Mouse (Mus musculus) hindbrain, embryonic 16.5 days (tissue): Measurements from ENCODE around the gene Atxn1. TPM values are rescaled to one million over a fixed set of nuclear protein-coding genes. Genes with fewer than 3 reads are reported as not detected.

Experiments
- ATAC-seq: fragments of 200-750 bp; cut with Nextera tagmentation; 2 replicates; pipeline ENCODE4 v1.8.0; 2017; ENCODE audit warnings: moderate TSS enrichment, moderate library complexity
- H3K27ac ChIP-seq: fragments of 300-500 bp; sonication (generic); 2 replicates; pipeline ENCODE4 v1.5.1; 2014; ENCODE audit warnings: low read depth, mild to moderate bottlenecking, control low read depth, low read length, moderate library complexity
- H3K27me3 ChIP-seq: fragments of 300-500 bp; sonication (generic); replicated peaks from 2 replicates; pipeline ENCODE4 v1.6.1; 2014; ENCODE audit warnings: low read length; ENCODE audit not compliant: control insufficient read depth, insufficient read depth
- H3K36me3 ChIP-seq: fragments of 300-500 bp; sonication (generic); 2 replicates; pipeline ENCODE4 v1.6.1; 2014; ENCODE audit warnings: mild to moderate bottlenecking, low read length, moderate library complexity, mixed read lengths; ENCODE audit not compliant: control insufficient read depth, insufficient read depth
- H3K4me1 ChIP-seq: fragments of 300-500 bp; sonication (generic); 2 replicates; pipeline ENCODE4 v1.6.1; 2014; ENCODE audit warnings: low read depth, low read length; ENCODE audit not compliant: control insufficient read depth, insufficient read depth
- H3K4me2 ChIP-seq: fragments of 300-500 bp; sonication (generic); 2 replicates; pipeline ENCODE4 v1.6.1; 2014; ENCODE audit warnings: mild to moderate bottlenecking, low read length, control low read depth, moderate library complexity
- H3K4me3 ChIP-seq: fragments of 300-500 bp; sonication (generic); 2 replicates; pipeline ENCODE4 v1.5.1; 2014; ENCODE audit warnings: mild to moderate bottlenecking, low read length, control low read depth, moderate library complexity
- H3K9ac ChIP-seq: fragments of 300-500 bp; sonication (generic); 2 replicates; pipeline ENCODE4 v1.6.1; 2014; ENCODE audit warnings: low read depth, mild to moderate bottlenecking, control low read depth, low read length, moderate library complexity
- H3K9me3 ChIP-seq: fragments of 300-500 bp; sonication (generic); 2 replicates; pipeline ENCODE4 v1.6.1; 2014; ENCODE audit warnings: mild to moderate bottlenecking, low read length, moderate library complexity; ENCODE audit not compliant: control insufficient read depth
- WGBS: fragments of 180-500 bp; shearing (Covaris S2); extraction: QIAGEN DNeasy Blood & Tissue Kit; methylation state at CpG from one replicate; pipeline ENCODE4 v1.1.7; 2014; 5-methylcytosine and 5-hydroxymethylcytosine counted together
- polyA plus RNA-seq: library from polyadenylated mRNA; unstranded; fragments of >200 nt; fragmentation: Nextera tagmentation; extraction: Ambion mirVana; gene quantifications from 2 replicates; pipeline ENCODE4 v1.2.1, GENCODE M21; 2015

The Atxn1 gene
- polyA plus RNA-seq, 1 experiment from 2014 or later: 8.3 TPM

- Histone ChIP-seq H3K27me3 (no peaks in the 10 kb centered on the region), H3K36me3 (no peaks in the 10 kb centered on the region), H3K4me2 (no peak overlapping the region), H3K9ac (no peak overlapping the region), H3K27ac (no peak overlapping the region), H3K9me3 (no peaks in the 10 kb centered on the region), H3K4me3 (no peak overlapping the region), H3K4me1 (no peaks in the 10 kb centered on the region)
- 87% methylated on average over 3 of the region's 3 CpGs for WGBS
- ATAC-seq: no peak
Measured at GRCm38 (mm10) chr13:45735802-45736201, 229.0 kb downstream of the Atxn1 start.

GRCm38 (mm10) chr13:45734531-45734930, 230.3 kb downstream of the Atxn1 start:
- Histone ChIP-seq H3K9me3 (no peaks in the 10 kb centered on the region), H3K4me2 (no peak overlapping the region), H3K9ac (no peak overlapping the region), H3K4me1 (no peaks in the 10 kb centered on the region), H3K27me3 (no peaks in the 10 kb centered on the region), H3K27ac (no peak overlapping the region), H3K4me3 (no peak overlapping the region), H3K36me3 (no peaks in the 10 kb centered on the region)
- ATAC-seq: no peak
- WGBS: 92% methylated on average over 3 of the region's 3 CpGs

- no peak for ATAC-seq
- Histone ChIP-seq H3K4me3 (no peak overlapping the region), H3K9me3 (no peaks in the 10 kb centered on the region), H3K36me3 (0 out of 2 replicates have a peak, but pooled peaks cover 2% of the 10 kb centered on the region), H3K27me3 (no peaks in the 10 kb centered on the region), H3K27ac (no peak overlapping the region), H3K4me2 (no peak overlapping the region), H3K9ac (no peak overlapping the region), H3K4me1 (no peaks in the 10 kb centered on the region)
- 80% methylated on average over 6 of the region's 6 CpGs for WGBS
Measured at GRCm38 (mm10) chr13:45732590-45732989, 232.2 kb downstream of the Atxn1 start.

GRCm38 (mm10) chr13:45726917-45727316, 237.9 kb downstream of the Atxn1 start:
- no peaks in the 10 kb centered on the region for H3K9me3 ChIP-seq
- no peak overlapping the region for H3K4me3 ChIP-seq
- H3K9ac ChIP-seq: no peak overlapping the region
- no peak overlapping the region for H3K27ac ChIP-seq
- H3K4me1 ChIP-seq: peaks cover 3% of the 10 kb centered on the region; the same call in 1 of the 2 replicates
- H3K36me3 ChIP-seq: 0 out of 2 replicates have a peak, but pooled peaks cover 2% of the 10 kb centered on the region
- H3K4me2 ChIP-seq: no peak overlapping the region
- no peak for ATAC-seq
- no peaks in the 10 kb centered on the region for H3K27me3 ChIP-seq

- Histone ChIP-seq H3K27me3 (no peaks in the 10 kb centered on the region), H3K4me1 (peaks cover 3% of the 10 kb centered on the region), H3K4me3 (no peak overlapping the region), H3K4me2 (no peak overlapping the region), H3K27ac (no peak overlapping the region), H3K9me3 (no peaks in the 10 kb centered on the region), H3K36me3 (0 out of 2 replicates have a peak, but pooled peaks cover 2% of the 10 kb centered on the region), H3K9ac (no peak overlapping the region)
- 80% methylated on average over 6 of the region's 6 CpGs for WGBS
- no peak for ATAC-seq
Measured at GRCm38 (mm10) chr13:45726181-45726580, 238.6 kb downstream of the Atxn1 start.

- H3K36me3 ChIP-seq: 0 out of 2 replicates have a peak, but pooled peaks cover 2% of the 10 kb centered on the region
- ATAC-seq: no peak
- no peak overlapping the region for H3K9ac ChIP-seq
- no peak overlapping the region for H3K4me2 ChIP-seq
- H3K9me3 ChIP-seq: no peaks in the 10 kb centered on the region
- H3K4me1 ChIP-seq: peaks cover 3% of the 10 kb centered on the region
- 75% methylated on average over 14 of the region's 14 CpGs for WGBS
- H3K4me3 ChIP-seq: no peak overlapping the region
- no peaks in the 10 kb centered on the region for H3K27me3 ChIP-seq
- no peak overlapping the region for H3K27ac ChIP-seq
Measured at GRCm38 (mm10) chr13:45724507-45725259, 240.1 kb downstream of the Atxn1 start.

GRCm38 (mm10) chr13:45722885-45723284, 241.9 kb downstream of the Atxn1 start:
- peaks cover 3% of the 10 kb centered on the region for H3K4me1 ChIP-seq
- no peaks in the 10 kb centered on the region for H3K27me3 ChIP-seq
- no peak overlapping the region for H3K9ac ChIP-seq
- no peak overlapping the region for H3K4me2 ChIP-seq
- H3K27ac ChIP-seq: no peak overlapping the region
- no peaks in the 10 kb centered on the region for H3K36me3 ChIP-seq
- no peak for ATAC-seq
- WGBS: 86% methylated on average over 5 of the region's 5 CpGs
- no peak overlapping the region for H3K4me3 ChIP-seq
- no peaks in the 10 kb centered on the region for H3K9me3 ChIP-seq

GRCm38 (mm10) chr13:45721621-45722020, 243.2 kb downstream of the Atxn1 start:
- H3K27me3 ChIP-seq: no peaks in the 10 kb centered on the region
- H3K27ac ChIP-seq: no peak overlapping the region
- H3K9ac ChIP-seq: no peak overlapping the region
- no peaks in the 10 kb centered on the region for H3K9me3 ChIP-seq
- no peak overlapping the region for H3K4me3 ChIP-seq
- ATAC-seq: no peak
- H3K4me1 ChIP-seq: peaks cover 3% of the 10 kb centered on the region
- no peaks in the 10 kb centered on the region for H3K36me3 ChIP-seq
- WGBS: 79% methylated on average over 8 of the region's 8 CpGs
- H3K4me2 ChIP-seq: no peak overlapping the region

GRCm38 (mm10) chr13:45718850-45719249, 246.0 kb downstream of the Atxn1 start:
- no peak for ATAC-seq
- Histone ChIP-seq H3K9me3 (no peaks in the 10 kb centered on the region), H3K27me3 (no peaks in the 10 kb centered on the region), H3K27ac (no peak overlapping the region), H3K4me1 (no peaks in the 10 kb centered on the region; the same call in 1 of the 2 replicates), H3K9ac (no peak overlapping the region), H3K4me3 (no peak overlapping the region), H3K4me2 (no peak overlapping the region), H3K36me3 (no peaks in the 10 kb centered on the region)
- 42% methylated on average over 3 of the region's 3 CpGs for WGBS
